Mouse (Mus musculus) kidney, adult 2 months (tissue): ENCODE measurements around the gene Lamb1. TPM values are rescaled to one million over a fixed set of nuclear protein-coding genes. Genes with fewer than 3 reads are reported as not detected.

ENCODE experiments used
- DNase-seq: peaks from one replicate; pipeline ENCODE4 v3.0.0; 2021
- H3K27ac ChIP-seq: fragments of 200-500 bp; 2 replicates; pipeline ENCODE4 v1.5.1; 2012; ENCODE audit warnings: low read depth, low read length, control low read depth, inconsistent platforms; ENCODE audit not compliant: insufficient read depth
- H3K27me3 ChIP-seq: fragments of 200-500 bp; replicated peaks from 2 replicates; pipeline ENCODE4 v1.6.1; 2012; ENCODE audit warnings: mild to moderate bottlenecking, moderate library complexity, low read length, inconsistent platforms; ENCODE audit not compliant: control insufficient read depth, insufficient read depth
- H3K36me3 ChIP-seq: fragments of 200-500 bp; 2 replicates; pipeline ENCODE4 v1.6.1; 2012; ENCODE audit warnings: mild to moderate bottlenecking, moderate library complexity, low read length, inconsistent platforms; ENCODE audit not compliant: control insufficient read depth, insufficient read depth
- H3K4me1 ChIP-seq: fragments of 200-500 bp; 2 replicates; pipeline ENCODE4 v1.6.1; 2011; ENCODE audit warnings: low read length; ENCODE audit not compliant: control insufficient read depth, insufficient read depth
- H3K4me3 ChIP-seq: fragments of 200-500 bp; 2 replicates; pipeline ENCODE4 v1.5.1; 2011; ENCODE audit warnings: mild to moderate bottlenecking, low read depth, low read length, control low read depth; ENCODE audit not compliant: insufficient read depth
- CTCF ChIP-seq: fragments of 200-500 bp; conservative IDR thresholded peaks from 2 replicates; pipeline ENCODE4 v1.5.1; 2011; ENCODE audit warnings: low read depth, mild to moderate bottlenecking, control low read depth, low read length, moderate library complexity, mixed read lengths; ENCODE audit not compliant: insufficient read depth, insufficient read length
- POLR2A ChIP-seq: fragments of 200-500 bp; IDR thresholded peaks from one replicate; pipeline ENCODE4 v1.6.1; 2011; ENCODE audit warnings: low read depth, low read length, control low read depth
- WGBS: fragments of 180-500 bp; shearing (Covaris S2); methylation state at CpG from one replicate; pipeline ENCODE4 v1.1.7; 2018; 5-methylcytosine and 5-hydroxymethylcytosine counted together
- polyA plus RNA-seq: library from polyadenylated mRNA; depleted of rRNA; stranded (reverse); fragments of >200 nt; gene quantifications from 2 replicates; pipeline ENCODE4 v1.2.3, GENCODE M21; 2012

Lamb1 gene
- polyA plus RNA-seq, 1 experiment, result 41.0 TPM

- no peak for DNase-seq
- 82% methylated on average over 5 of the region's 5 CpGs for WGBS
- Histone ChIP-seq H3K4me1 (no peaks in the 10 kb centered on the region), H3K36me3 (peaks cover 12% of the 10 kb centered on the region), H3K27ac (no peak overlapping the region), H3K4me3 (no peak overlapping the region), H3K27me3 (no peaks in the 10 kb centered on the region)
- TF ChIP-seq CTCF (no peak), POLR2A (no peak)
These were observed 47.2 kb downstream of the Lamb1 start for GRCm38 (mm10) chr12:31312281-31312680.

GRCm38 (mm10) chr12:31313136-31313535 is 48.1 kb downstream of the Lamb1 start:
- H3K36me3 ChIP-seq, result peaks cover 8% of the 10 kb centered on the region
- no peaks in the 10 kb centered on the region for H3K4me1 ChIP-seq
- no peak for DNase-seq
- no peak overlapping the region for H3K4me3 ChIP-seq
- no peak for TF ChIP-seq POLR2A
- TF ChIP-seq CTCF, result no peak
- 88% methylated on average over 4 of the region's 4 CpGs for WGBS
- no peaks in the 10 kb centered on the region for H3K27me3 ChIP-seq
- H3K27ac ChIP-seq, result no peak overlapping the region

DNA sequence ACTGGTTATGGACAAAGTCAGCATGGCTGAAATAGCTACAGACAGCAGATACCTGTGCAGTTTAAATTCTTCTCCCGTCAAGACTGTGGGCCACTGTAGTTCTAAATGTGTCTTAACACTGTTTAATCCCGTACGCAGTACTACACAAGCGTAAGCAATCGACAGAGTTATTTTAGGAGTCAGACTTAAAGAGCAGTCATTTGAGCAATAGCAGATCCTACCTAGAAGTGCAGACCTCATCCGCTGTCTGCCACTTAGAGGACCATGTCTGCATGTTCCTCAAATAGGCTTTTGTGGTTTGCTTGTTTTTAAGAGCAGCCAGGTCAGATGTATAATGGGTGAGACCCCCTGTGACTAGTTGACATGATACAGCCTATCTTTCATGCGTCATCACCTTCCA is 49.3 kb downstream of the Lamb1 start:
- no peaks in the 10 kb centered on the region for H3K4me1 ChIP-seq
- no peak for TF ChIP-seq POLR2A
- TF ChIP-seq CTCF, result no peak
- H3K36me3 ChIP-seq, result peaks cover 3% of the 10 kb centered on the region
- no peaks in the 10 kb centered on the region for H3K27me3 ChIP-seq
- no peak overlapping the region for H3K4me3 ChIP-seq
- WGBS, result 95% methylated on average over 7 of the region's 7 CpGs
- DNase-seq, result no peak
- no peak overlapping the region for H3K27ac ChIP-seq

DNA sequence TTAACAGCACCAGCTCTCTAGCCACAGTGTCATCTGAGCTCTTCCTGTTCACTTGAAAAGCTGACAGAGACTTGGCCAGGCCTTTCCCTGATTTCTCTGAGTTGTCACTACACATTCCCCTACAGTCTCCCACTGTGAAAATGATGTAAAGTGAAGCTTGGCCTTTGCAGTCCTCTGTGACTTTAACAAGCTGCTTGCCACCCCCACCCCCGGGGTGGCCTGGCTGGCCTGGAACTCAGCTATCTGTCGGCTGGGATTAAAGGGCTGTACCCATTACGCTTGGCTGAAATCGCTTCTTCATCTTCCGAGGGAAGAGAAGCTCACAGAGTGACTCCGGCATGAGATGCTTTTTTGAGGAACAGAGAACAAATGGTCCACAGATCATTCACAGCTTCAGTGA is 50.9 kb downstream of the Lamb1 start:
- TF ChIP-seq POLR2A, result no peak
- TF ChIP-seq CTCF, result no peak
- no peak overlapping the region for H3K27ac ChIP-seq
- WGBS, result 47% methylated on average over 6 of the region's 6 CpGs
- peaks cover 3% of the 10 kb centered on the region for H3K36me3 ChIP-seq
- no peak for DNase-seq
- H3K4me3 ChIP-seq, result no peak overlapping the region
- peaks cover 5% of the 10 kb centered on the region for H3K4me1 ChIP-seq
- H3K27me3 ChIP-seq, result no peaks in the 10 kb centered on the region

DNA sequence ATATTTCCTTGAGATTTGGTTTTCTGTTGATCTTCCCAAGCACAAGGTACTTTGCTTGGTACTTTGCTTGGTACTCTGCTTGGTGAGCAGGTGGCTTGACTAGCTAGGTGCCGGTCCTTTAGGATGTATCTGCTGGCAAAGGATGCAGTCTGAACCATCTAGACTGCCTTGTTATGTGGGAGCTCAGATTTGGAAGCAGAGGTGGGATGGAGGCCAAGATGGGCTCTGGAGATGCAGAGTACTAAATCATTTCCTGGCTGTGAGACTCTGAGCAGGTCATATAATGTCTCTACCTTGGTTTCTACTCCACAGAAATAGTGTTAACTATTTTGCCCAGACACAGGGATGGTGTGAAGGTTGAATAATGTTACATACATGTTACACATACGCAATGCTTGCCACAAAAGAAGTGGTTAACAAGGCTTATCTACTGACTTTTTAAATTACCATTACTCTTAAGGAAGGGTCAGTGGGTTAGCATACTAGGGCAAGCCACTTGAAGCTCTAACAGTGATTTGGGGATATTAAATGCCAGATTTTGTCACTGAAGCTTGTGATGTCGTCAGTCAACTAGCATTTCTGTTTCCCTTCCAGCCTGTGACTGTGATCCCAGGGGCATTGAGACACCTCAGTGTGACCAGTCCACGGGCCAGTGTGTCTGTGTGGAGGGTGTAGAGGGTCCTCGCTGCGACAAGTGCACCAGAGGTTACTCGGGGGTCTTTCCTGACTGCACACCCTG is 52.8 kb downstream of the Lamb1 start:
- Histone ChIP-seq H3K27me3 (no peaks in the 10 kb centered on the region), H3K27ac (no peak overlapping the region), H3K36me3 (peaks cover 4% of the 10 kb centered on the region), H3K4me1 (peaks cover 12% of the 10 kb centered on the region), H3K4me3 (no peak overlapping the region)
- TF ChIP-seq CTCF (no peak), POLR2A (no peak)
- WGBS, result 88% methylated on average over 7 of the region's 7 CpGs
- DNase-seq, result no peak

GRCm38 (mm10) chr12:31318409-31318963 is 53.5 kb downstream of the Lamb1 start:
- Histone ChIP-seq H3K27me3 (no peaks in the 10 kb centered on the region), H3K4me3 (no peak overlapping the region), H3K36me3 (peaks cover 2% of the 10 kb centered on the region), H3K4me1 (peaks cover 14% of the 10 kb centered on the region), H3K27ac (no peak overlapping the region)
- no peak for TF ChIP-seq POLR2A
- 55% methylated on average over 10 of the region's 10 CpGs for WGBS
- peak; percentile 36 for DNase-seq

GRCm38 (mm10) chr12:31320817-31321216 is 55.8 kb downstream of the Lamb1 start:
- H3K36me3 ChIP-seq, result peaks cover 5% of the 10 kb centered on the region
- peaks cover 15% of the 10 kb centered on the region for H3K4me1 ChIP-seq
- H3K4me3 ChIP-seq, result no peak overlapping the region
- peak; percentile 48 for DNase-seq
- no peaks in the 10 kb centered on the region for H3K27me3 ChIP-seq
- TF ChIP-seq CTCF, result no peak
- TF ChIP-seq POLR2A, result no peak
- H3K27ac ChIP-seq, result peak overlapping the region; percentile 84
- WGBS, result 49% methylated on average over 13 of the region's 13 CpGs
